Mouse (Mus musculus) liver, embryonic 13.5 days (tissue): Measurements from ENCODE around the gene Itpr2. TPM values are rescaled to one million over a fixed set of nuclear protein-coding genes. Genes with fewer than 3 reads are reported as not detected.

Source experiments
- ATAC-seq: fragments of 200-750 bp; cut with Nextera tagmentation; 2 replicates; pipeline ENCODE4 v1.8.0; 2017; ENCODE audit warnings: low read depth, mild to moderate bottlenecking, moderate number of reproducible peaks, moderate library complexity
- DNase-seq: peaks from one replicate; pipeline ENCODE4 v3.0.0; 2022
- H3K27ac ChIP-seq: fragments of 300-500 bp; sonication (generic); 2 replicates; pipeline ENCODE4 v1.5.1; 2015; ENCODE audit warnings: moderate library complexity, mild to moderate bottlenecking, inconsistent platforms
- H3K27me3 ChIP-seq: fragments of 300-500 bp; sonication (generic); 2 replicates; pipeline ENCODE4 v1.6.1; 2015; ENCODE audit warnings: mild to moderate bottlenecking, inconsistent platforms
- H3K36me3 ChIP-seq: fragments of 300-500 bp; sonication (generic); 2 replicates; pipeline ENCODE4 v1.6.1; 2015; ENCODE audit warnings: mild to moderate bottlenecking, inconsistent platforms
- H3K4me1 ChIP-seq: fragments of 300-500 bp; sonication (generic); replicated peaks from 2 replicates; pipeline ENCODE4 v1.6.1; 2015; ENCODE audit warnings: inconsistent platforms
- H3K4me2 ChIP-seq: fragments of 300-500 bp; sonication (generic); 2 replicates; pipeline ENCODE4 v1.6.1; 2015; ENCODE audit warnings: inconsistent platforms, mild to moderate bottlenecking, moderate library complexity
- H3K4me3 ChIP-seq: fragments of 300-500 bp; sonication (generic); replicated peaks from 2 replicates; pipeline ENCODE4 v1.5.1; 2015; ENCODE audit warnings: mild to moderate bottlenecking, inconsistent platforms
- H3K9ac ChIP-seq: fragments of 300-500 bp; sonication (generic); 2 replicates; pipeline ENCODE4 v1.6.1; 2015; ENCODE audit warnings: mild to moderate bottlenecking, inconsistent platforms
- H3K9me3 ChIP-seq: fragments of 300-500 bp; sonication (generic); replicated peaks from 2 replicates; pipeline ENCODE4 v1.6.1; 2016; ENCODE audit warnings: inconsistent platforms
- WGBS: fragments of 180-500 bp; shearing (Covaris S2); methylation state at CpG from one replicate; pipeline ENCODE4 v1.1.7; 2015; ENCODE audit not compliant: insufficient replicate concordance; 5-methylcytosine and 5-hydroxymethylcytosine counted together
- polyA plus RNA-seq: library from polyadenylated mRNA; unstranded; fragments of >200 nt; fragmentation: Nextera tagmentation; extraction: Ambion mirVana; gene quantifications from 2 replicates; pipeline ENCODE4 v1.2.1, GENCODE M21; 2015

Gene Itpr2
- polyA plus RNA-seq, 1 experiment from 2014 or later: 2.4 TPM

- Histone ChIP-seq H3K36me3 (no peaks in the 10 kb centered on the region), H3K4me2 (no peak overlapping the region), H3K9me3 (no peaks in the 10 kb centered on the region), H3K4me1 (peaks cover 7% of the 10 kb centered on the region), H3K4me3 (no peak overlapping the region), H3K9ac (no peak overlapping the region), H3K27ac (no peak overlapping the region), H3K27me3 (no peaks in the 10 kb centered on the region)
- no peak for ATAC-seq
- no peak for DNase-seq
- WGBS: 68% methylated on average over 5 of the region's 5 CpGs
These were observed 228.8 kb downstream of the Itpr2 start for GRCm38 (mm10) chr6:146273256-146273655.

- Histone ChIP-seq H3K4me3 (no peak overlapping the region), H3K4me1 (peaks cover 7% of the 10 kb centered on the region), H3K9ac (no peak overlapping the region), H3K36me3 (no peaks in the 10 kb centered on the region), H3K27me3 (no peaks in the 10 kb centered on the region), H3K4me2 (no peak overlapping the region), H3K27ac (no peak overlapping the region), H3K9me3 (no peaks in the 10 kb centered on the region)
- WGBS: 64% methylated on average over 5 of the region's 5 CpGs
- ATAC-seq: no peak
- DNase-seq: peak; percentile 14
These were observed 229.6 kb downstream of the Itpr2 start for GRCm38 (mm10) chr6:146272253-146273036.

GRCm38 (mm10) chr6:146270776-146271533 lies 231.1 kb downstream of the Itpr2 start:
- Histone ChIP-seq H3K9me3 (no peaks in the 10 kb centered on the region), H3K27me3 (no peaks in the 10 kb centered on the region), H3K36me3 (no peaks in the 10 kb centered on the region), H3K4me1 (peaks cover 7% of the 10 kb centered on the region), H3K4me2 (no peak overlapping the region), H3K27ac (no peak overlapping the region), H3K4me3 (no peak overlapping the region), H3K9ac (no peak overlapping the region)
- DNase-seq: peak; percentile 24
- 41% methylated on average over 12 of the region's 12 CpGs for WGBS
- peak; percentile 91 for ATAC-seq

GRCm38 (mm10) chr6:146270162-146270561 lies 231.9 kb downstream of the Itpr2 start:
- Histone ChIP-seq H3K4me2 (no peak overlapping the region), H3K4me1 (peaks cover 7% of the 10 kb centered on the region), H3K27me3 (no peaks in the 10 kb centered on the region), H3K4me3 (no peak overlapping the region), H3K27ac (no peak overlapping the region), H3K36me3 (no peaks in the 10 kb centered on the region), H3K9me3 (no peaks in the 10 kb centered on the region), H3K9ac (no peak overlapping the region)
- WGBS: 51% methylated on average over 5 of the region's 5 CpGs
- no peak for ATAC-seq
- DNase-seq: no peak

GRCm38 (mm10) chr6:146269291-146269690 lies 232.7 kb downstream of the Itpr2 start:
- Histone ChIP-seq H3K27ac (no peak overlapping the region), H3K9ac (no peak overlapping the region), H3K4me3 (no peak overlapping the region), H3K4me2 (no peak overlapping the region), H3K27me3 (no peaks in the 10 kb centered on the region), H3K4me1 (peaks cover 7% of the 10 kb centered on the region), H3K36me3 (no peaks in the 10 kb centered on the region), H3K9me3 (no peaks in the 10 kb centered on the region)
- no peak for ATAC-seq
- no peak for DNase-seq
- WGBS: 74% methylated on average over 5 of the region's 5 CpGs

- DNase-seq: no peak
- Histone ChIP-seq H3K27ac (no peak overlapping the region), H3K9ac (no peak overlapping the region), H3K36me3 (no peaks in the 10 kb centered on the region), H3K4me1 (peaks cover 15% of the 10 kb centered on the region), H3K4me2 (no peak overlapping the region), H3K27me3 (no peaks in the 10 kb centered on the region), H3K9me3 (peaks cover 7% of the 10 kb centered on the region; the same call in 1 of the 2 replicates), H3K4me3 (no peak overlapping the region)
- WGBS: 73% methylated on average over 7 of the region's 7 CpGs
- no peak for ATAC-seq
These were observed 241.2 kb downstream of the Itpr2 start for GRCm38 (mm10) chr6:146260674-146261376.

GRCm38 (mm10) chr6:146258751-146259150 lies 243.3 kb downstream of the Itpr2 start:
- no peak for ATAC-seq
- DNase-seq: no peak
- peaks cover 7% of the 10 kb centered on the region; the same call in 1 of the 2 replicates for H3K9me3 ChIP-seq
- peaks cover 18% of the 10 kb centered on the region for H3K4me1 ChIP-seq
- no peak overlapping the region for H3K4me2 ChIP-seq
- no peaks in the 10 kb centered on the region for H3K27me3 ChIP-seq
- no peaks in the 10 kb centered on the region for H3K36me3 ChIP-seq
- H3K27ac ChIP-seq: no peak overlapping the region
- 79% methylated on average over 5 of the region's 5 CpGs for WGBS
- no peak overlapping the region for H3K4me3 ChIP-seq
- H3K9ac ChIP-seq: no peak overlapping the region

- peaks cover 7% of the 10 kb centered on the region; the same call in 1 of the 2 replicates for H3K9me3 ChIP-seq
- 81% methylated on average over 3 of the region's 3 CpGs for WGBS
- no peak overlapping the region for H3K4me3 ChIP-seq
- H3K36me3 ChIP-seq: no peaks in the 10 kb centered on the region
- H3K4me1 ChIP-seq: peaks cover 18% of the 10 kb centered on the region
- DNase-seq (no peak), ATAC-seq (no peak)
- no peak overlapping the region for H3K4me2 ChIP-seq
- no peak overlapping the region for H3K27ac ChIP-seq
- H3K9ac ChIP-seq: no peak overlapping the region
- no peaks in the 10 kb centered on the region for H3K27me3 ChIP-seq
These were observed 243.8 kb downstream of the Itpr2 start for GRCm38 (mm10) chr6:146258261-146258660.

GRCm38 (mm10) chr6:146256947-146257670 lies 244.9 kb downstream of the Itpr2 start:
- H3K4me2 ChIP-seq: peak overlapping the region; percentile 46; the same call in 1 of the 2 replicates
- no peak overlapping the region for H3K27ac ChIP-seq
- H3K9ac ChIP-seq: no peak overlapping the region
- H3K27me3 ChIP-seq: no peaks in the 10 kb centered on the region
- H3K36me3 ChIP-seq: no peaks in the 10 kb centered on the region
- H3K9me3 ChIP-seq: peaks cover 7% of the 10 kb centered on the region; the same call in 1 of the 2 replicates
- ATAC-seq (peak; percentile 54), DNase-seq (peak; percentile 29)
- WGBS: 79% methylated on average over 7 of the region's 7 CpGs
- no peak overlapping the region for H3K4me3 ChIP-seq
- H3K4me1 ChIP-seq: peaks cover 18% of the 10 kb centered on the region

GRCm38 (mm10) chr6:146256401-146256800 lies 245.6 kb downstream of the Itpr2 start:
- Histone ChIP-seq H3K9me3 (peaks cover 7% of the 10 kb centered on the region; the same call in 1 of the 2 replicates), H3K36me3 (no peaks in the 10 kb centered on the region), H3K27me3 (no peaks in the 10 kb centered on the region), H3K4me3 (no peak overlapping the region), H3K4me2 (peak overlapping the region; percentile 46), H3K4me1 (peaks cover 18% of the 10 kb centered on the region), H3K27ac (peak overlapping the region; percentile 54), H3K9ac (no peak overlapping the region)
- DNase-seq (peak; percentile 41), ATAC-seq (peak; percentile 93)
- WGBS: 21% methylated on average over 2 of the region's 2 CpGs
